Mouse (Mus musculus): ENCODE results near the gene Zfp984. TPM values are rescaled to one million over a fixed set of nuclear protein-coding genes. Genes with fewer than 3 reads are reported as not detected.
"Not testable (repeated sequence)": the region's sequence is repeated elsewhere in the genome, so short reads cannot be mapped to it uniquely, and the experiment has no call there.

Gene Zfp984
- polyA plus RNA-seq, 1 experiment from 2014 or later: 9.7 TPM

- H3K4me3 ChIP-seq (ENCODE audit: low read depth, low read length); H3K9ac ChIP-seq (ENCODE audit: low read length); H3K4me1 ChIP-seq (replicated peaks; ENCODE audit: control insufficient read depth, insufficient read depth, low read length); H3K27ac ChIP-seq (ENCODE audit: low read depth, low read length); H3K36me3 ChIP-seq (ENCODE audit: control insufficient read depth, insufficient read depth, low read length); H3K27me3 ChIP-seq (ENCODE audit: control insufficient read depth, insufficient read depth, low read length); H3K4me2 ChIP-seq (ENCODE audit: low read depth, low read length, severe bottlenecking); H3K9me3 ChIP-seq (ENCODE audit: control insufficient read depth, low read length); DNase-seq (ENCODE audit: low spot score): not testable (repeated sequence)
- ATAC-seq (replicated peaks; ENCODE audit: low FRiP score): peak; percentile 50
These were observed 17.9 kb downstream of the Zfp984 start for GRCm38 (mm10) chr4:147791729-147792128.

- not testable (repeated sequence) for H3K9ac ChIP-seq (ENCODE audit: low read length)
These were observed 63.3 kb downstream of the Zfp984 start for GRCm38 (mm10) chr4:147746255-147746654.

DNA sequence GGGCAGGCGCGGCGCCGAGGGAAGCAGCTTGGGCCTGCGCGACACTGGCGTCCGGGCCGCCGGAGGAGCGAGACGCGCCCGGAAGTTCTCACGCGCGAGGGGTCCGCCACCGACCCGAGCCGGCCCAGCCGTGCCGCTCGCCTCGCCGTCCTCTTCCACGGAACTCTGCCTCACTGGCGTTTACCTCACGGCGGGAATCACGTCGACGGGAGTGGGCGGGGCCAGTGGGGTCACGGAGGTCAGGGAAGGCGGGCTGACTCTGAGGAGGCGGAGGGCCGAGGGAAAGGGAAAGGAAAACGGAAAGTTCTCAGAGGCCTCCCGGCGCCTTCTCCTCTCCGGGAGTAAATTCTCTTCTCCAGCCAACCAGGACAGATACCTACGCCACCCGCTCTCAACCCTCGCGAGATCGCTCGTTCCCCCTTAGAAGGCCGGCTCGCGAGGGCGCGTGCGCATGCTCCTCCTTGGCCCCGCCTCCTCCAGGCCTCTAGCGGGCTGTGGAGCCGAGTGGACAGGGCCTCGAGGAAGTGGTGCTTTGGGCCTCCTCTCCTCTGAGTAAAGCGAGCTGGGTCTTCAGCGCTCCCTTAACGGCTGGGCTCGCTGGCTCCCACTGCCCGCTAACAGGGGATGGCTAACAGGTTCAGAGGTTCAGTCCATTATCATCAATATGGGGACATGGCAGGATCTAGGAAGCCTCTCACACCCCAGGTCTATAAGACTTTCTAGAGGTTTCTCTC, 70.8 kb downstream of the Zfp984 start:
- H3K27me3 ChIP-seq (ENCODE audit: control insufficient read depth, insufficient read depth, low read length); H3K27ac ChIP-seq (ENCODE audit: low read depth, low read length); ATAC-seq (replicated peaks; ENCODE audit: low FRiP score); H3K36me3 ChIP-seq (ENCODE audit: control insufficient read depth, insufficient read depth, low read length); H3K9me3 ChIP-seq (ENCODE audit: control insufficient read depth, low read length); H3K4me1 ChIP-seq (replicated peaks; ENCODE audit: control insufficient read depth, insufficient read depth, low read length); H3K9ac ChIP-seq (ENCODE audit: low read length): not testable (repeated sequence)
- peak overlapping the region; percentile 24; the same call in 1 of the 2 replicates for H3K4me3 ChIP-seq (ENCODE audit: low read depth, low read length)
- H3K4me2 ChIP-seq (ENCODE audit: low read depth, low read length, severe bottlenecking): peak overlapping the region; percentile 38; the same call in 1 of the 2 replicates
- peak; percentile 62 for DNase-seq (ENCODE audit: low spot score)
- WGBS: 37% methylated on average over 53 of the region's 63 CpGs

More at GRCm38 (mm10) chr4:147746255-147746654, 63.3 kb downstream of the Zfp984 start:
- not testable (repeated sequence) for H3K27me3 ChIP-seq (ENCODE audit: control insufficient read depth, insufficient read depth, low read length); H3K4me3 ChIP-seq (ENCODE audit: low read depth, low read length); DNase-seq (ENCODE audit: low spot score); ATAC-seq (replicated peaks; ENCODE audit: low FRiP score); H3K4me2 ChIP-seq (ENCODE audit: low read depth, low read length, severe bottlenecking); H3K4me1 ChIP-seq (replicated peaks; ENCODE audit: control insufficient read depth, insufficient read depth, low read length); H3K9me3 ChIP-seq (ENCODE audit: control insufficient read depth, low read length); H3K27ac ChIP-seq (ENCODE audit: low read depth, low read length); H3K36me3 ChIP-seq (ENCODE audit: control insufficient read depth, insufficient read depth, low read length)
- 94% methylated on average over 14 of the region's 15 CpGs for WGBS

Other genes starting within 250 kb of the Zfp984 start
- gene Zfp979, start 167.3 kb downstream of the Zfp984 start, polyA plus RNA-seq (2014; fragmentation: Nextera tagmentation; extraction: Ambion mirVana): 2.6 and 2.9 TPM in 2 replicates
- not detected in 2 replicates for gene Zfp534, start 107.2 kb downstream of the Zfp984 start, polyA plus RNA-seq (2014; fragmentation: Nextera tagmentation; extraction: Ambion mirVana)
- gene Zfp933, start 38.6 kb upstream of the Zfp984 start, polyA plus RNA-seq (2014; fragmentation: Nextera tagmentation; extraction: Ambion mirVana): 6.5 and 8.0 TPM in 2 replicates
- 53.6 and 54.1 TPM in 2 replicates for gene Miip, start 59.0 kb upstream of the Zfp984 start, polyA plus RNA-seq (2014; fragmentation: Nextera tagmentation; extraction: Ambion mirVana)
- 15.4 and 17.1 TPM in 2 replicates for gene Fv1, start 59.2 kb upstream of the Zfp984 start, polyA plus RNA-seq (2014; fragmentation: Nextera tagmentation; extraction: Ambion mirVana)
- gene Mfn2, start 94.9 kb upstream of the Zfp984 start, polyA plus RNA-seq (2014; fragmentation: Nextera tagmentation; extraction: Ambion mirVana): 47.5 and 49.0 TPM in 2 replicates
- 21.6 and 26.6 TPM in 2 replicates for gene Plod1, start 127.0 kb upstream of the Zfp984 start, polyA plus RNA-seq (2014; fragmentation: Nextera tagmentation; extraction: Ambion mirVana)
- gene 2510039O18Rik, start 131.1 kb upstream of the Zfp984 start, polyA plus RNA-seq (2014; fragmentation: Nextera tagmentation; extraction: Ambion mirVana): 16.3 and 16.7 TPM in 2 replicates
- gene Nppb, start 176.0 kb upstream of the Zfp984 start, polyA plus RNA-seq (2014; fragmentation: Nextera tagmentation; extraction: Ambion mirVana): not detected in 2 replicates
- 0.29 TPM in 1 of 2 replicates, not detected in the other for gene Nppa, start 190.9 kb upstream of the Zfp984 start, polyA plus RNA-seq (2014; fragmentation: Nextera tagmentation; extraction: Ambion mirVana)
- gene Clcn6, start 229.0 kb upstream of the Zfp984 start, polyA plus RNA-seq (2014; fragmentation: Nextera tagmentation; extraction: Ambion mirVana): 14.6 and 15.5 TPM in 2 replicates
- 25.5 and 27.6 TPM in 2 replicates for gene Mthfr, start 229.3 kb upstream of the Zfp984 start, polyA plus RNA-seq (2014; fragmentation: Nextera tagmentation; extraction: Ambion mirVana)

Data from forebrain, embryonic 11.5 days (tissue).